Mouse (Mus musculus): ENCODE data around the gene Ccdc71.

Gene Ccdc71

DNA sequence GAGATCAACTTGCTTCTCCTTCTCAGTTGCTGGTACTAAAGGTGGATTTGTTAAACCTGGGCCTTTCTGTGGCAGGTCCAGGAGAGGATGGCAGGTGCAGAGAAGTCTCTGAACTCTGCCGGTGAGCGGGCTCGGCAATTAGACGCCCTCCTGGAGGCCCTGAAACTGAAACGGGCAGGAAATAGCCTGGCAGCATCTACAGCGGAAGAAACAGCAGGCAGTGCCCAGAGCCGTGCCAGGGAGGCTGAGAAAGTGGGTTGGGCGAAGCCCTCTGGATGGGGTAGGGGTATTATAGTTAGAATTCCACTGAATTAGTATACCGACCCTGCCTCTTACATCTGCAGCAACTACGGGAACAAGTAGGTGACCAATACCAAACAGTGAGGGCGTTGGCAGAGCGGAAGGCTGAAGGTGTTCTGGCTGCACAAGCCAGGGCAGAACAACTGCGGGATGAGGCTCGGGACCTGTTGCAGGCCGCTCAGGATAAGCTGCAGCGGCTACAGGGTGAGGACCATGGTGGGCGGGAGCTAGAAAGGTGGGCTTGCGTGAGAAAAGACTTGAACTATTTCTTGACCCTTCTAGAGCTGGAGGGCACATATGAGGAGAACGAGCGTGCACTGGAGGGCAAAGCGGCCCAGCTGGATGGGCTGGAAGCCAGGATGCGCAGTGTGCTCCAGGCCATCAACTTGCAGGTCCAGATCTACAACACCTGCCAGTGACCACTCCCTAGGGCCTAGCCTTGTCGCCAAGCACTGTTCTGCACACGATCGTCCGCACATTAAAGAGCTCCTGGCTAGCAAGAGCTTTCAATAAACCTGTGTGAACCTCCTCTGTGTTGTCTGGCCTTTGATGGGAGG is 29.6 kb downstream of the Ccdc71 start:
- DNase-seq (ENCODE audit: low spot score in 2 of 2) = no peak

DNA sequence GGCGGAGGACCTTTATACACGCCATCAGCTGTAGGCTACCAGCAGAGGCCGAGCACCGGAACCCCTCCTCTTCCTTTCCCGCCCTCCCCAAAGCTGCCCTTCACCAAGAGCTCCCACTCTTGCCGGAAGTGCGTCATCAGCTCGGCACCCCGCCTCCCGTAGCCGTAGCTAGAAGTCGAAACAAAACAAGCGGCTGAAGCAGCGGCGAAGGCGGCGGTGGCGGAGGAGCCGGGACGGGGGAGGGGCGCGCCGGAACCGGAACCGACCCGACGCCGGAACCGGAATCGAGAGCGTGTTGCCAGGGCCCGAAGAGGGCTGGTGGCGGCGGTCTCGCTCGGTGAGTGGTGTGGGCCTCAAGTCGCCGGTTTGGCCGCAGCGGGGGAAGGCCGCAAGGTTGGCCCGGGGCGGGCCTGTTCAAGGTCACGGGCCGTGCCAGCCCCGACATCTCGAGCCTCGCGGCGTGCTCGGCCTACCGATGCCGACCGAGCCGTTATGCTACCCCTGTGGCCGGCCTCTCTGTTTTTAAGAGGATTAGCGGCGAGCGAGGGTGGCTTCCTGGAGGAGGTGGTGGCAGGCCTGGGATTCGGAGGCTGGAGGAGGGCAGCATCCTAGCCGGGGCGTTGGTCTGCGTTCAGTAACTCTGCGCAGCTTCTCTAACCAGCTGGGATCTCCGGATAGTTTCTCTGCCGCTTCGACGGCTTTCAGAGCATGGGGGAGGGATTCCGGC is 30.4 kb downstream of the Ccdc71 start, which contains the start of gene Usp19:
Usp19 (plus strand) TSS at position 44 of the 727 bp plus-strand sequence.
- DNase-seq (ENCODE audit: low spot score in 2 of 2) = peak; percentile 93 to 94

DNA sequence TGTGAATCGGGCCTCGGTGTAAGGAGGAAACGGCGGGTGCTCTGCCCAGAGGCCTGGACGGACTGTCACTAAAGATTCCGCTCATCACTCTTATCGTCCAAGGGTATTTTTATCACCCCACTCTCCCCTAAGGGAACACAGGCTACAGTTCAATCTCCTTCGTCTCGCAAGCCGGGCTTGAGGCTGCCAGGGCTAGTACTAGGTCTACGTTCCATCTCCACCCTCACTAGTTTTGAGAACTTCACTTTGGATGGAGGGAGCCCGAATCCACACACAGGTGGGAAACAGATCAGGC is 30.9 kb downstream of the Ccdc71 start:
- DNase-seq (ENCODE audit: low spot score in 2 of 2) = no peak

DNA sequence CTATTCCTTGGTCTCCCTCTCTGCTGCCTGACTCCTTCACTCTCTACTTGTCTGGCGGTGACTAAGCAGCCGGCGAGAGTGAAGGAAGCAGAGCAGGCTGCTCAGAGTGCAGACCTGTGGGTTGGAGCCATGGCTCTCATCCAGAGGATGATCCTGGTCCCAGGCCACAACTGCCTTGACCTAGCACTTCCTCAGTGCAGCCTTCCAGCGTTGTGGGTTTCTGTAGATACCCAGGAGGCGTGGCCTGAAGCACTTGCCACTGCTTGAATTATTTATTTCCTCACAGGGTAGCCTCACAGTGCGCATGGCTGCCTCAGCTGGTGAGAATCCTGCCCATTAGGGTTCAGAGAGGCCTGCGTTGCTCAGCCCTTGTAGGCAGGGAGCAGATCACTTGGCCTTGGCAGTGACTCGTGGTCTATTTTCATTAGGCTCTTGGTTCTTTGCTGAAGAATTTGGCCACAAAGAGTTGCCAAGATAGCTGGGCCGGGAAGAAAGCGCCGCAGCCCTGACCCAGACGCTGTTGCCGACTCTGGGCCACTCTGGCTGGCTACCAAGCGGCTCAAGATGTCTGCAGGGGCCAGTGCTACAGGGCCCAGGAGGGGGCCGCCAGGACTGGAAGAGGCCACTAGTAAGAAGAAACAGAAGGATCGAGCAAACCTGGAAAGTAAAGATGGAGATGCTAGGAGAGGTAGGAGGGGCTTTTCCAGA is 31.9 kb downstream of the Ccdc71 start:
- no peak for DNase-seq (ENCODE audit: low spot score in 2 of 2)

DNA sequence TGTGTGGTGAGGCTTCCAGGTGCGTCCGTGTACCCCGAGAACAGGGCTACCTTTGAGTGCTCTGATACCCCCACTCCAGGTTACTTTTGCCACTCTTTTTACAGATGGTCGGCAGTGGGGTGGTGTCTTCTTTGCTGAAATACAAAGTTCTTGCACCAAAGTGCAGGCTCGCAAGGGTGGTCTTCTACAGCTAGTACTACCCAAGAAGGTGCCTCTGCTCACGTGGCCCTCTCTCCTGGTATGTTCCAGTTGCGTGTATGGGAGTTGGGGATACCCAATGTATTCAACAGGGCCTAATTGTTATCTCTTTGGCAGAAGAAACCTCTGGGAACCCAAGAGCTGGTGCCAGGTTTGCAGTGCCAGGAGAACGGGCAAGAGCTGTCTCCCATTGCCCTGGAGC is 32.9 kb downstream of the Ccdc71 start:
- no peak for DNase-seq (ENCODE audit: low spot score in 2 of 2)

DNA sequence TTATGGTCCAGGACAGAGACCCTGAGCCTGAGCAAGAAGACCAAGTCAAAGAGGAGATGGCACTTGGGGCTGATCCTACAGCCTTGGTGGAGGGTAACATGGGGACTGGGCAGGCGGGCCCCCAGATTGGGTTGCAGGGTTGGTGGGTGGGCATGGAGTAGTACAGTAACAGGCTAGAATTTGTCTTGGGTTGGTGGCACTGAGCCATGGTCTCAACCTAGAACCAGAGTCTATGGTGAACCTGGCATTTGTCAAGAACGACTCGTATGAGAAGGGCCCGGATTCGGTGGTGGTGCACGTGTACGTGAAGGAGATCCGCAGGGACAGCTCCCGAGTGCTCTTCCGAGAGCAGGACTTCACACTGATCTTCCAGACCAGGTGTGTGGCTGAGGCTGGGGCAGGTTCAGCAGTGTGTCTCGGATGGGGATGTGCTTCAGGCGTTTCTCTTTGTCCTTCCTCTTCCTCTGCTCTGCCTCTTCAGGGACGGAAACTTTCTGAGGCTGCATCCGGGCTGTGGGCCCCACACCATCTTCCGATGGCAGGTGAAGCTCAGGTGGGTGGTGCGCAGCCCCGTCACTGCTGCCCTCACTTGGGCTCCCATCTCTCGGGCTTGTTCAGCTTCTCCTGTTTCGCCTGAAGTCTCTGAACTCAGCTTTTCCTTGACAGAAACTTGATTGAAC is 34.0 kb downstream of the Ccdc71 start:
- DNase-seq (ENCODE audit: low spot score in 2 of 2) = no peak

DNA sequence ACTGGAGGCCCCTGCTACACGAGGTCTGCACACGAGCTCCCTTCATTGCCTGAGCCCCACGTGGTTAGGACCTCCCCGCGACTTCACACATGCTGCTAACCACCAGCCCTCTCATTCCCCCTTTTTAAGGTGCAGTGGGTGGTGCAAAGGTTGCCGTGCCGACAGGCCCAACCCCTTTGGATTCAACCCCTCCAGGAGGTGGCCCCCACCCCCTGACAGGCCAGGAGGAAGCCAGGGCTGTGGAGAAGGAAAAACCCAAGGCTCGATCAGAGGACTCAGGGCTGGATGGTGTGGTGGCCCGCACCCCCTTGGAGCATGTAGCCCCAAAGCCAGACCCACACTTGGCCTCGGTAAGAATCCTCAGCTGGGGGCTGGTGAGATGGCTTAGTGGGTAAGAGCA is 34.6 kb downstream of the Ccdc71 start:
- no peak for DNase-seq (ENCODE audit: low spot score in 2 of 2)

DNA sequence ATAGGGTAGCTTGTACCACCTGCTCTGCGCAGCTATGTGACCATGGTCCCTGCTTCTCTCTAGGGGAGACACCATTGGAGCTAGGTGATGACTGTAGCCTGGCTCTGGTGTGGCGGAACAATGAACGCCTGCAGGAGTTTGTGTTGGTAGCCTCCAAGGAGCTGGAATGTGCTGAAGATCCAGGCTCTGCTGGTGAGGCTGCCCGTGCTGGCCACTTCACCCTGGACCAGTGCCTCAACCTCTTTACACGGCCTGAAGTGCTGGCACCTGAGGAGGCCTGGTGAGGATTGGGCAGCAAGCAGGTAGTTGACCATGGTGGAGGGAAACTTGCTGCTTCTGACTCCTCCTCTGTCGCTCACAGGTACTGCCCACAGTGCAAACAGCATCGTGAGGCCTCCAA is 38.9 kb downstream of the Ccdc71 start:
- DNase-seq (ENCODE audit: low spot score in 2 of 2) = no peak

DNA sequence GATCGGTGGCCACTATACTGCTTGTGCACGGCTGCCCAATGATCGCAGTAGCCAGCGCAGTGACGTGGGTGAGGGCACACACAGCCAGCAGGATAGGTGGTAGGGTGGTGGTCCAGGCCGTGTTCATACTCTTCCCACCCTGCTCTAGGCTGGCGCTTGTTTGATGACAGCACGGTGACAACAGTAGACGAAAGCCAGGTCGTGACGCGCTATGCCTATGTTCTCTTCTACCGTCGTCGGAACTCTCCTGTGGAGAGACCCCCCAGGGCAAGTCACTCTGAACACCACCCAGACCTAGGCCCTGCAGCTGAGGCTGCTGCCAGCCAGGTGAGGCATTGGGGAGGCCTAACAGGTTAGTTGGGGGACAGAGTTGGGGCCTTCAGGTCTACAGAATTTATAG is 39.6 kb downstream of the Ccdc71 start:
- no peak for DNase-seq (ENCODE audit: low spot score in 2 of 2)

DNA sequence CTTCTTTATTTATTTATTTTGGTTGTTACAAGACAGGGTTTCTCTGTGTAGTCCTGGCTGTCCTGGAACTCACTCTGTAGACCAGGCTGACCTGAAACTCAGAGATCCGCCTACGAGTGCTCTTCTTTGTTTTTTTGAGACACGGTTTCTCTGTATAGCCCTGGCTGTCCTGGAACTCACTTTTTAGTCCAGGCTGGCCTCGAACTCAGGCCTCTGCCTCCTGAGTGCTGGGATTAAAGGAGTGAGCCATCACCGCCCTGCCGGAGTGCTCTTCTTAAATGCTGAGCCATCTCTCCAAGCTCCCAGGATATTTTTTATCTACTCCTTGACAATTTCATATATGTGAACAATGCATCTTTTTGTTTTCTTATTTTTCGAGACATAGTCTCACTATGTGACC is 46.6 kb downstream of the Ccdc71 start:
- no peak for DNase-seq (ENCODE audit: low spot score in 2 of 2)

DNA sequence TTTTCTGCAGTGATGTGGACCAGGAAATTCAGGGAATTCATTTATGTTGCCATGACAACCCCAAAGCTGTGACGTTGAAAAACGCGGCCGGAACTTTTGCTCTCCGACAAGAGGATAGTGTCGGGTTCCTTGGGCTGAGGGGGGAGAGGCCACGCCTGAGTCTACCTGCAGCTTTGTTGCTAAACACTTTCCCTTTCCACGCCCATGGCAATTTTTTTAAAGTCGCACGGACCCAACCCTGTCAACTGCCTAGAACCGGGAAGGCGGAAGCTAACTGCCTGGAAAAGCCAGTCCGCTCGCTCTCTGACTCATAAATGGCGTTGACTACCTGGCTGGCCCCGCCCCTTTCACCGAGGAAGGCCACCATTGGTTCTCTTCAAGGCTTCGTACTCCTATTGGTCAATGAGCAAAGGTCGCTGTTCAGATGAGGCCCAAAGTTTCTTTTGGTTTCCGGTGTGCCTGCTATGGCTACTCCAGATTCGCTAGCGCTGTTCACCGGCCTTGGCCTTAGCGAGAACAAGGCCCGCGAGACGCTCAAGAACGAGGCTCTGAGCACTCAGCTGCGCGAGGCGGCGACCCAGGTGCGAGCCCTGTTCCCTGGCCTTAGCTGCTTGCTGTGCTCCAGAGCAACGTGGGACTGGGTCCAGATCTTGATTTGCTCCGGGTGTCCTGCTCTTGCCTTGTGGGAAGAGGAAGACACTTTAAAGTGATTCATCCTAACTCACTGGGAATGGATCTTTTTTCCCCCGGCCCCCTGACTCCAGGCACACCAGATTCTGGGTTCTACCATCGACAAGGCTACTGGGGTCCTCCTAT is 47.5 kb downstream of the Ccdc71 start, which contains the start of gene Qars:
Qars (plus strand) TSS at position 88 of the 816 bp plus-strand sequence.
- DNase-seq (ENCODE audit: low spot score in 2 of 2) = peak; percentile 91 to 92

DNA sequence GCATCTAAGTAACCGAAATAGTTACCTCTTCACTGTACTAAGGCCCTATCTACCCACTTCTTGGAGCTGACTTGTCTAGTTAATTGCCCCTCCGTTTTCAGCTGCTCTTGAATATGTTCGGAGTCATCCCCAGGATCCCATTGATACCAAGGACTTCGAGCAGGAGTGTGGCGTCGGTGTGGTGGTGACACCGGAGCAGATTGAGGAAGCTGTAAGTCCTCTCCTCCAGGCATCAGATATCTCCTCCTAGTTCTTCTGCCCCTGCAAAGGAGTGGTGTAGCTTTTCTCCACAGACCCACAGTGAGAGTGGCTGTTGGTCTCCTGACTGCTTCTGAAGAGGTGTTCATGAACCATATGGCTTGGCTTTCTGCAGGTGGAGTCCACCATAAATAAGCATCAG is 48.4 kb downstream of the Ccdc71 start:
- DNase-seq (ENCODE audit: low spot score in 2 of 2) = no peak
